Mouse (Mus musculus) cerebellum, adult 2 months (tissue): Measurements from ENCODE around the gene Plpp1.

Source experiments
- CTCF ChIP-seq: fragments of 200-500 bp; IDR thresholded peaks from 2 replicates; pipeline ENCODE4 v1.5.1; 2011; ENCODE audit warnings: low read depth, mild to moderate bottlenecking, control low read depth, low read length, moderate library complexity, borderline replicate concordance; ENCODE audit not compliant: insufficient read depth
- POLR2A ChIP-seq: fragments of 200-500 bp; IDR thresholded peaks from 2 replicates; pipeline ENCODE4 v1.6.1; 2011; ENCODE audit warnings: low read length, control low read depth, borderline replicate concordance; ENCODE audit not compliant: insufficient read depth

- TF ChIP-seq POLR2A (no peak), CTCF (no peak)
Observed at GRCm38 (mm10) chr13:112799721-112800241, 811 bp upstream of the Plpp1 start.
